Mouse (Mus musculus): ENCODE results near the gene Grm6.

The Grm6 gene

GRCm38 (mm10) chr11:50850177-50850735 lies at the start of gene Grm6:
Grm6 (plus strand) TSS chr11:50850685.
- peak; percentile 23 for DNase-seq (ENCODE audit: low read depth, low spot score)

- no peak for DNase-seq (ENCODE audit: low read depth, low spot score)
Measured at GRCm38 (mm10) chr11:50814233-50814632, 36.3 kb upstream of the Grm6 start.

GRCm38 (mm10) chr11:50826214-50826613 lies 24.3 kb upstream of the Grm6 start:
- DNase-seq (ENCODE audit: low read depth, low spot score), result no peak

GRCm38 (mm10) chr11:50827010-50827953 lies 23.2 kb upstream of the Grm6 start, which contains the start of gene Zfp354c:
Zfp354c (minus strand) TSS chr11:50827724.
- peak; percentile 72 for DNase-seq (ENCODE audit: low read depth, low spot score)

GRCm38 (mm10) chr11:50835727-50836126 lies 14.8 kb upstream of the Grm6 start:
- peak; percentile 80 for DNase-seq (ENCODE audit: low read depth, low spot score)

- DNase-seq (ENCODE audit: low read depth, low spot score), result peak; percentile 79
Measured at GRCm38 (mm10) chr11:50841023-50841735, 9.3 kb upstream of the Grm6 start, which contains the start of gene Zfp879. Zfp879 (minus strand) TSS chr11:50841552.

- DNase-seq (ENCODE audit: low read depth, low spot score), result no peak
Measured at GRCm38 (mm10) chr11:50845951-50846350, 4.5 kb upstream of the Grm6 start.

- no peak for DNase-seq (ENCODE audit: low read depth, low spot score)
Measured at GRCm38 (mm10) chr11:50847047-50847446, 3.4 kb upstream of the Grm6 start.

GRCm38 (mm10) chr11:50848520-50849137 lies 1.9 kb upstream of the Grm6 start:
- DNase-seq (ENCODE audit: low read depth, low spot score), result no peak

- DNase-seq (ENCODE audit: low read depth, low spot score), result no peak
Measured at GRCm38 (mm10) chr11:50849310-50849709, 1.2 kb upstream of the Grm6 start.

GRCm38 (mm10) chr11:50850989-50851601 lies 610 bp downstream of the Grm6 start:
- DNase-seq (ENCODE audit: low read depth, low spot score), result peak; percentile 28

- DNase-seq (ENCODE audit: low read depth, low spot score), result no peak
Measured at GRCm38 (mm10) chr11:50878641-50879040, 28.2 kb downstream of the Grm6 start.

GRCm38 (mm10) chr11:50883756-50884155 lies 33.3 kb downstream of the Grm6 start:
- DNase-seq (ENCODE audit: low read depth, low spot score), result peak; percentile 7

GRCm38 (mm10) chr11:50886231-50886932 lies 35.9 kb downstream of the Grm6 start:
- DNase-seq (ENCODE audit: low read depth, low spot score), result no peak

GRCm38 (mm10) chr11:50886933-50887293 lies 36.4 kb downstream of the Grm6 start:
- DNase-seq (ENCODE audit: low read depth, low spot score), result no peak

- no peak for DNase-seq (ENCODE audit: low read depth, low spot score)
Measured at GRCm38 (mm10) chr11:50887390-50888128, 37.1 kb downstream of the Grm6 start, which contains the start of gene Zfp454. Zfp454 (minus strand) TSS chr11:50887651.

- DNase-seq (ENCODE audit: low read depth, low spot score), result no peak
Measured at GRCm38 (mm10) chr11:50892441-50892840, 42.0 kb downstream of the Grm6 start.

- DNase-seq (ENCODE audit: low read depth, low spot score), result no peak
Measured at GRCm38 (mm10) chr11:50897359-50897758, 46.9 kb downstream of the Grm6 start.

- DNase-seq (ENCODE audit: low read depth, low spot score), result no peak
Measured at GRCm38 (mm10) chr11:50908136-50908535, 57.7 kb downstream of the Grm6 start.

GRCm38 (mm10) chr11:50913301-50913700 lies 62.8 kb downstream of the Grm6 start:
- no peak for DNase-seq (ENCODE audit: low read depth, low spot score)
